Mouse (Mus musculus) adrenal gland, postnatal 36 days (tissue): Measurements from ENCODE around the gene Wdr31. TPM values are rescaled to one million over a fixed set of nuclear protein-coding genes. Genes with fewer than 3 reads are reported as not detected.

Source experiments
- DNase-seq, 2 experiments: peaks; one replicate each; pipeline ENCODE4 v3.0.0; 2021; ENCODE audit warnings: mixed read lengths in 1 of 2
- total RNA-seq, 2 experiments: library from RNA; stranded (reverse); gene quantifications; 2 replicates each; pipeline ENCODE4 v1.2.3; 2021

Gene Wdr31
- total RNA-seq, 2 experiments from 2014 or later = 1.3 TPM

DNA sequence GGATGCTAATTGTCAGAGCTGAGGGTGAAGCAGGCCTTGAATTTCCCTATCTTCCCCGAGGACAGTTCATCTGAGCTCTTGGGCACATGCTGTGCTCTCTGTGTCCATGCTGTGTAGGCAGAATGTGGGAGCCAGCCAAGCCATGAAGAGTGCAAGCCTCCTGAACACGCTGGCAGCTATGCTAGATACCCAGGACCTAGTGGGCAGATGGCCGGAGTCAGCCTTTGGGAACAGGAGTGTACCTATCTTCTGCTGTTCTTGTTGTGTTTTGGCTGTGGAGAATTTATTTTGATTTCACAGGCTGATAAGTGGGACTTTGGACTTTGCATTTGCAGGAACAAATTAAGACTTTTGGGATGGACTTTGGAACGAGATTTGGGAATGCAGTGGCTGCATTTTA lies 30.2 kb downstream of the Wdr31 start:
- DNase-seq = peak in 1 of 2 experiments; percentile 19

DNA sequence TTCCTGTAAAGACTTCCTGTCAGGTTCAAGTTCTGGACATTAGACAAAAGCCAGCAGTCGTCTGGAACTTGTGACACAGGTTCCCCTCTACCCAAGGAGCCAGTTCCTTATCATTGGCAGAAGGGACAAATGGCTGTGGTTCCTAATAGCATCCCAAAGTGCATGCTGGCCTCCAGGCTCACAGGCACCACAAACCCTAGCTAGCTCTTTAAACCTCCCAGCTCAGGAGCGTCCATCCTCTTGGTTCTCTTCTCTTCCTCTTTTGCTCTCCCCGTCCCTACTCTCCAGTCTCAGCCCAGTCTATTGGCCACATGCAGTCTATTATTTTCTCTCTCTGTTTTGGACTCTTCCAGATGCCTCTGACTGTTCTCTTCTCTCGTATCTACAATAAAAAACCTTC lies 30.9 kb downstream of the Wdr31 start:
- no peak for DNase-seq

DNA sequence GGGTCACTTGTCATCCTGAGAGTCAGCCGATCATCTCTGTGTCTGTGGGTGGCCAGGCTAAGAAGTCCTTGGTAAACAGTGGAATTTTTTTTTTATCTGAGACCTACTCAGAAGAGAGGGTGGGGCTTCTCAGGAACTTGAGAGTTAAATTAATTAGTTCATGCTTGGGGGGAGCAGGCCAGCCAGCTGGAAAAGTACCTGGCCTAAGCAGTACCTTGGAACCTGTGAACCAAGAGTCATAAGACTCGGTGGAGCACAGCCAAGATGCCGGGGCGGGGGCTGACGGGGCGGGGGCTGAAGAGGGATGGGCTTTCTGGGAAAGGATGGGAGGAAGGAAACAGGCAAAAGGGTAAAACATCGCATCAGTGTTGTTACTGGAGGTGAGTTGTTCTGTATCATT lies 32.8 kb downstream of the Wdr31 start:
- DNase-seq = no peak

DNA sequence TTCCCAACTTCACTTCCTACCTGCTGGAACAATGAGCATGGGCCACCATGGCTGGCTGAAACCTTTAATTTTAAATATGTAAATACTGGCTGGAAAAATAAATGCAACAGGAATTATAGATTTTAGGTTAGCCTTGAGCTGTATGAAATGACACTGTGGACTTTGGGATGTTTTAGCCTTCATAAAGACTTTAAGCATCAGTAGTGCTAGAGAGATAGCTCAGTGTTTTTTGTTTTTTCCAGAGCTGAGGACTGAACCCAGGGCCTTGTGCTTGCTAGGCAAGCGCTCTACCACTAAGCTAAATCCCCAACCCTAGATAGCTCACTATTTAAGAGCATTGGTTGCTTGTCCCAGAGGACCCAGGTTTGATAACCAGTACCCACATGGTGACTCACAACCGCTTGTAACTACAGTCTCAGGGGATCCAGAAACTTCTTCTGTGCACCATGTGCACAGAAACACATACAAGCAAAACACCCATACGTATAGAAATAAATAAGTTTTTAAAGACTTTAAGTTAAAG lies 33.4 kb downstream of the Wdr31 start:
- DNase-seq = no peak

DNA sequence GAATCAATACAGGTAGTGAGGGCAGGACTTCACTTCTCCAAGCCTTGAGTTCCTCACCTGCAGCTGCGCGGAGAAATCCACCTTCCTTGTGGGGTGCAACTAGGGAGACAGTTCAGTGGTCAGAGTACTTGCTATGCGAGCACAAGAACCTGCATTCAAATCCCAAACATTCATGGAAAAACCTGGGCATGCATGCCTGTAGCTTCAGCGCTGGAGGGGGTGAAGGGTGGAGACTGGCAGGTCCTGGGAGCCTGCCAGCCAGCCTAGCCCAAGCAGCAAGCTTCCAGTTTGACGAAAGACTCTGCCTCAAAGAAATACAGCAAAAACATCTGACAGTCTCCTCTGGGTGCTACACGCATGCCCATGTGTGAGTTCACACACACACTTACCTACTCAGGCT lies 35.6 kb downstream of the Wdr31 start, which contains the start of gene Rnf183:
Gene Rnf183, minus strand, starts transcription at position 172 of the 400 bp plus-strand sequence.
- DNase-seq = no peak

DNA sequence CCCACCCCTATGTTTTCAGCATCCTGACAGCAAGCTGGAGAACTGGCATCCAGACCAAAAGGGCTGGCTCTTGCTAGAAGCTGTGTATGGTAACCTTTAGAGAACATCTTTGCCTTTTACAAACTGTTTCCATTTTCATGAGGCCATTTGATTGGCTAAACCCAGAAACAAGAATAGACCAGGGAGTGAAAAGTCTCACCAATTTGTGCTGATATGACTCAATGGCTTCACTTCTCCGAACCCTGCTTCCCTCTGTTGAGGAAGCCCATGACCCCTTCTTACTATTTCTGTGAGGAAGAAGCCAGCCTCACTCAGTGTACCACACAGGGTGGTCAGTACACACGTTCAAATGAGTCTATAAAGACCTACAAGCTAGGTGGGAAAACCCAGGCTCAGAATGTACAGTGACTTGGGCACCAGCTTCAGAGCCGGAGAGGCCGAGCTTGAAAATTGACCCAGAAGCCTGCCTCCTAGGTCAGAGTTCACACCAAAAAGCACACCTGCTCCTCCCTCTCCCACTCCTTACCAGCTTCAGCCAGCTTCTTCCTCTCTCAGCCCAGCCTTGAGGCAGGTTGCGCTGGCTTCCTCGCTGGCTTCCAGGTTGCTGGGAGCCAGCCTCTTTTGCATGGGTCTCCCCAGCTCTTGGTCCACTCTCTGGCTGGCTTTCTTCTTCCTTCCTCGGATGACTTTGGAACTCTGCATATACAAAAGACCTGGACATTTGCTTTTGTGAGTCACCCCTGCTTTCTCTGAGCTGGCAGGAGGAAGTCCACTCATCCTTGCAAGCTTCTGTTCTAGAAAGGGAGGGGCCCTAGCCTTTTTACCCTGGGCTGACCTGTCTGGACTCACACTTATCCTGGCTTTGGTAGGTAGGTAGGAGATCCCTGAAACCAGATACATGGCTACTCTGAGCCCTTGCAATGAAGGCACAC lies 36.5 kb downstream of the Wdr31 start:
- peak in 1 of 2 experiments; percentile 31 for DNase-seq

DNA sequence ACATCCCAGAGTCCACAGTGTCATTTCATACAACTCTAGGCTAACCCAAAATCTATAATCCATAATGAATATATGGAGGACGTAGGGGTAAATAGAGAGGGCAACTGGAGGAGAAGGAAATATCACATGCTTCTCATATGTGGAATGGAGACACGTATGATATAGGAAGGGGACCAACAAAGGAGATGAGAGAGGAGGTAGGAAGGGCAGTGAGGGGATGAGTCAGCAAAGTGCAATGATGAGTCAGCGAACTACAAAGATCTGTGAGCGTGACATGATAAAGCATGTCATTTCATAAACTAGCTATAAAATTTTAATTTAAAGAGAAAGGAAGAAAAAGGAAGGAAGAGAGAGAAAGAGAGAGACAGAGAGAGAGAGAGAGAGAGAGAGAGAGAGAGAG lies 39.2 kb downstream of the Wdr31 start:
- peak in 1 of 2 experiments; percentile 51 for DNase-seq

DNA sequence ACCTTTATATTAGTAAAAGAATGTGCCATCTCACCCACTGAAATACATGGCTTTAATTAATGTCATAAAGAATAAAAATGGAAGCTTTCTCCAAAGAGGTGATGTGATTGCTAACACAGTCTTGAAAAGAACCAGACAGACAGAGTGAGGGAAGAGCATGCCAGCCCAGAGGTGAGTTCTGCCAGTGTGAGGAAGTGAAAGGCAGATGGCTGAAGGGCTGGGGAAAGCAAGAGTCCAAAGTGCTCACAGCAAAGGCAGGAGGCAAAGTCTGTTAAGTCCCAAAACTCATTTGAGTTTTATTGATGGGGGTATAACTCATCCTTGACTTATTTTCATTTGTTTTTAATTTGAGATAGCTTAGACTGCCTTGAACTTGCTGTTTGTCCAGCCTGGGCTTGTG lies 40.0 kb downstream of the Wdr31 start:
- no peak for DNase-seq

DNA sequence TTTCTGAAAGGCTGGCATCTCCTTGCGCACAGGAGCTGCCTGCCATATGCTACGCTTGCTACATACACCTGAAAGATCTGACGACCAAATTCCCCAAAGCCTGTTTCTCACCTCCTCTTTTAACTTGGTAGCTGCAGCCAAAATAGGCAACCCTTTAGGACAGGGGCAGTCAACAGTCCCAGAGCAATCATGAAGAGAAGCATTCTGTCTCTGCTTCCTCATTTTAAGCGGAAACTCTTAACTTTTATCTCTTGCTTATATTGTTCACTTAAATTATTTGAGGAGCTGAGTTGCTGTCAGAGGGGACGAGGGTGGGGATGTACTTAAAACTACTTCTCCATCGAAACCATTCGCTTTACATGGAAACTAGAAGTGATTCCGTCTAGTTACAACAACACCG lies 41.1 kb downstream of the Wdr31 start:
- no peak for DNase-seq

DNA sequence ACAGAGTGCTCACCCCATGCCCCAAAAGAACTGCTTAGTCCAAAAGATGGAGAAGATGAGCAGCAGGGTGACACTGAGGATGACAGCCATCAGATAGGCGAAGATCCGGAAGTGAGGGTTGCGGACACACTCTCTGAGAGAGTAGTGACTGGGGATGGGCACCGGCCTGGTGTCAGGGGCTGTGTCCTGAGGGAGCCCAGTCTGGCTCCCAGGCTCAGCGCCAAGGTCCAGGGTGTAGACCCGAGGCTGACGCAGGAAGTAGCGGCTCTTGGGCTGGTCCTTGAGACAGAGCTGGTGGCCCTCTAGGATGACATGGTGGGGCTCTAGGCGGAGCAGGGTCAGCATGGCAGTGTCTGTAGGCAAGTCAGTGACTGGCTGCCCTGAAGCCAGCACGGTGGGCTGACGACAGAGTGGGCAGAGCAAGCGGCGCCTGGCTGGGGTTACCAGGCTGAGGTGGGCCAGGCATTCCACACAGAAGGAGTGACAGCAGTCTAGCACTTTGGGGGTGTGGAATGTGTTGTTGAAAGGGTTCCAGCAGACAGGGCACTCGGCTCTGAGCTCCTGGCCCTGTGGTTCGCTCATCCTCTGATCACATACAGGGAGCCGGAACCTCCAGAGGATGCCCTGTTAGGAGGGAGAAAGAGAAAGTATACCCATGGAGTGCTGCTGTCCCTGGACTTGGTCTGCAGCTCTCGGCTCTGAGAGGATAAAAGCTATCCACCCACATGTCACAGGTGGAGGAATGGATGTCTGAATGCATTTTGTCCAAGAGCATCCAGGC lies 42.5 kb downstream of the Wdr31 start:
- DNase-seq = no peak

DNA sequence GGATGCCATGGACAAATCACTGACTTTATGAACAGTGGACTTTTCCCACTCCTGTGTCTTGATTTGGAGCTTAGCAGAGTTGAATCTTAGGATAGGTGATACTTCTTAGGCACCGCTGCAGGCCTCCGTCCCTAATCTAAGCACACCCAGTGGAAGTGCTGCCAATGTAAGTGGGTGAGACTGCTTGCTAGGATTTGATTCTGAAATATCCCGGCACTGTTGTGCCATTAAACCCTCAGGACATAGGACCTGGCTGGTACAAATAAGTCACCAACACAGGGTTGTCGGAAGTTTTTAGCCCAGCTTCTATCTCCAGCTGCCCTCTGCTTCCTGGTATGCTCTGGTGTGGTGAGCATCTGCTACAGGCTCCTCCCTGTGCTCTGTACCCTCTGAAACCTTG lies 44.8 kb downstream of the Wdr31 start:
- DNase-seq = no peak

DNA sequence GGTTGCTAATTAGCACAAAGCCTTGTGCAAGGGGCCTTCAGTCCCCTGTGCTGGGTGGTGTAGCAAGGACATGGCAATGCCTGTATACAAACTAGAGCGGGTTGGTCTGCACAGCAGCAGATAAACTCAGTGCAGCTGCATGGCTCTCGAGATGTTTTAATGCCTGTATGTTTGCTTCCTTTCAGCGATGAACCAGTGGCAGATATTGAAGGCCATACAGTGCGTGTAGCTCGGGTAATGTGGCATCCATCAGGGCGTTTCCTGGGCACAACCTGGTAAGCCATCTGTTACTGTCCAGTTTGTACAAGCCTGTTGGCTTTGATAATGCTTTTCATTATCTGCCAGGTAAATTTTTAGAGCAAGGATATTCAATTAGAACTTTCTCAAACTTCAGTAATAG lies 51.6 kb downstream of the Wdr31 start:
- no peak for DNase-seq

DNA sequence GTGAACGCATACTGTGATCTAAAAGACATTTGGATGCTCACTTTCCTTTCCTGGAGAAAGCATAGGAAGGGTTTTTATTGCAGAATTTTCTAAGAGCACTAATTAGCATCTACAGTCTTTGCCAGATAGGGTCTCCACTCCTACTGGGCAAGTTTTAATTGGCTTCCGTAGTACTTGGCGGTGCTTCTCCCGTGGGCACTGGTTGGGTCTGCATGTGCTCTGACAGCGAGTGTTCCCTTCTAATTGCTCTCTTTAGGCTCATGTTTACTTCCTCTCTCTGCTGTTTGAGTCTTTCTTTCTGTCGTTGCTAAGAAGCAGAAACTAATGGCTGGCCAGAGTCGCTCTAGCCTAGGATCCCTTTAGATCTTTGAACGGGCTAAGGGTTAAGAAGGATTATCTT lies 52.2 kb downstream of the Wdr31 start:
- no peak for DNase-seq

DNA sequence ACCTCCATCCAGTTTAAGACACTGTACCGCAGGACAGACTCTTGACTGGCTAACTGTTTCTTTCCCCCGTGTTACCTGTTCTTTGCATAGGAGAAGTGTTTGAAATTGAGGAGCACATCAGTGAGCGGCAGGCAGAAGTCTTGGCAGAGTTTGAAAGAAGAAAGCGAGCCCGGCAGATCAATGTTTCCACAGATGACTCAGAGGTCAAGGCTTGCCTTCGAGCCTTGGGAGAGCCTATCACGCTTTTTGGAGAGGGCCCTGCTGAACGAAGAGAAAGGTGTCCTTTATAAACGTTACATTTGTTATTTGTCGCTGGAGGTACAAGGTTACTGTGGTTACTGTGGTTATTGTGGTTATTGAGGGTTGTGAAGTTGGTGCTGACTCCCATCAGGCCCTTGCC lies 59.1 kb downstream of the Wdr31 start:
- peak; percentile 75 to 81 for DNase-seq

DNA sequence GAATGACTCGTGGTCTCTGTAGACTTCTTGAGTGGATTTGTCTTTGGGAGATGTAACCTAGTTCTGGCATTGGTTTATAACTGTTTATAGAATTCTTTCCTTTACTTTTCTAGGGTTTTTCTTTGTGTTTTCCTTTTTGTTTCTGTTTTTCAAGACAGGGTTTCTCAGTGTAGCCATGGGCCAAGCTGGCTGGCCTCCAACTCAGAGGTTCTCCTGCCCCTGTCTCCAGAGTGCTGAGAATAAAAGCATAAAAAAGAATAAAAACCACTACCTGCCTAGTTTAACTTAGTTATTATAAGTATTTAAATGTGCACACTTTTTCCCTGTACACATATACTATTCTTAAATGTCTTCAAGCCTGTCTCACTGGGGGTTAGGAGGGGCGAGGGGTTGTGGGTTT lies 60.4 kb downstream of the Wdr31 start:
- no peak for DNase-seq

DNA sequence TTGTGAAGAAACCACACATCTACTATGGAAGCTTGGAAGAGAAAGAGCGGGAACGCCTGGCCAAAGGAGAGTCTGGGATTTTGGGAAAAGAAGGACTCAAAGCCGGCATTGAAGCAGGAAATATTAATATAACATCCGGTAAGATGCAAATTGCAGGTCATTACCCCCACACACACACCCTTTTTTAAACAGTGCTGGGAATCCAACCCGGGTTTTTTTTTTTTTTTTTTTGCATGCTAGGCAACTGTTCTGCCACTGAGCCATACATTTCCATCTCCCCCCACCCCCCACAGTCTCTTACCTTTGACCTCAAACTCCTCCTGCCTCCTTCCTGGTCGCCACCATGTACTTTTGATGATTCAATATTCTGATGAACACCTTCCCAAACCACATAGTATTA lies 61.1 kb downstream of the Wdr31 start:
- no peak for DNase-seq

DNA sequence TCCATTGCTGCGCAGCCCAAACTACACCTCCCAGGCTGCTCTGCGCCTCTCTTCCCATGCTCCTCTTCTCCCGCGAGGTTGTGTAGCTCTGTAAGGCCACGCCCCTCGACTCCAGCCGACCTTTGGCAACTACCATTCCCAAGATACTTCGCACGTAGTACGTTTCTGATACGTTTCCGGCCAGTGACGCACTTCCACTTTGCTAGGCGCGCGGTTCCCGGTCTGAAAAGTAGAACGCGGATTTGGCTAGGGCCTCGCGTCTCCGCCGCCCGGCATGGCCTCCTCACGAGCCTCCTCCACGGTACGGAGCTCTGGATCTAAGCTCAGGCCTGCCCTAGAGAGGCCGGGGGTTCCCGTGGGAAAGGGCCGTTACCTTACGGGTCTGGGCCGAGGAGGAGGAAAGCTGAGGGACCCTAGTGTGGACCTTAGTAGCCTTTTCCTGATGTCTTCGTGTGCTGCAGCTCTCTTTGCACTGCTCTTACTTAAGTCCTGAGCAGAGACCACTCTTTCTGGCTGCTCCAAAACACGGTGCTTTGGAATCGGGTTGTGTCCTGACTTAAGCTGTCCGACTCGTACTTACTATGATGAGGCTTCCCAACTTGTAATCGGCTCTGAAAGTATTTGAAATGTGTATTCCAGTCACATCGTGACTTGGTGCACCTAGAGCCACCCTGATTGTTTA lies 62.0 kb downstream of the Wdr31 start, which contains the start of the genes Cdc26 and Prpf4:
Gene Cdc26, minus strand, starts transcription at position 42 of the 682 bp plus-strand sequence.
Gene Prpf4, plus strand, starts transcription at position 197 of the 682 bp plus-strand sequence.
- DNase-seq = peak; percentile 96 to 97

DNA sequence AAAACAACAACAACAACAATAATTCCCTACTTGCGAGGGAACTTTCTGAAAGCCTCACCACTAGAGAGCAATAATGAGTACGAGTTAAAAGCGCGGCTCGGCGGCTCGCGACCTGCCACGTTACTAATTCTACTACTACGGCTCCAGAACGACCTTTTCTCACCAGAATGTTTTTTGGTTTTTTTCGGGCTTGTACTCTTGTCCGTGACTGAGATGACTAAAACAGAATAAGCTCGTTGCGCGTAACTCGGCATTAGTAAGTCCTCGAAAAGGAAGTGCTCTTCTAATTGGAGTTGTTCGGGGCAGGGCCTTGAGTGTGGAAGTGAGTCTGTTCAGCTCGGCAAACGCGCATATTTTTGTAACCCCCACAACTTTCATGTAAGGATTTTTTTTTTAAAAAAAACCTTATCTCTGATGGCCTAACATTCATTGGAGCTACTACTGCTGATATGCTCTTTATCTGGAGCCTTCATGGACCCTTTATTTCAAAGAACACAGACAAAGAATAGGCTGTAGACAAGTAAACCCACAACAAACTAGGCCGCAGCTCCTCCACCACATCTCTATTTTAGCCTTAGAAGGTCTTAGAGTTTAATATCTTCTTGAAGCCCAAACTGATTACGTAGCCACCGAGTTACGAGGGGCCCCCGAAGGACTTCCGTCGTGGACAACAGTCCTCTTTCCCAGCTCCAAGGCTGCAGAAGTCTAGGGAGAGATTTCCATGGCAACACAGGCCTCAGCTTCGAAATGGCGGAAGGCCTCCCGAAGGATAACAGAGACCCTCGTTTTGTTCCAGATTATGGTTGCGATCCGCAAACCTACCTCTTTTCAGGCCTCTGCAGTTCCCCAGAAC lies 62.7 kb downstream of the Wdr31 start:
- DNase-seq = peak; percentile 54 to 70

DNA sequence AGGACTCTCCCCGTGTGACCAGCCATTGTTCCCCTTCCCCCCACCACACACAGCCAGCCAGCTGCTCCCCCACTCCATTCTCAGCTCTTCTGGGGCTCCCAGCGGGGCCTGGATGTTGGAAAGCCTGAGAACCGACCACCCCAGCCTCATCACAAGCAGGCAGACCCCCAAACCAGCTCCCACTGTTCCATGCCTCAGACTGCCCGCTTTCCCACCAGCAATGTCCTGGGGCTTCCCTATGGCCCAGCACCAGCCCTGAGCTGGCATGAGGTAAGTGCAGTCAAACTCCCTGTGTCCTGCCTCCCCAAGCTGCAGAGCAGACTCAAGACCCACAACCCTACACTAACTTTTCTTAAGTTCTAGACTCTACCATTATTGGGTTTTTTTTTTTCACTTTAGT lies 64.6 kb downstream of the Wdr31 start:
- no peak for DNase-seq

DNA sequence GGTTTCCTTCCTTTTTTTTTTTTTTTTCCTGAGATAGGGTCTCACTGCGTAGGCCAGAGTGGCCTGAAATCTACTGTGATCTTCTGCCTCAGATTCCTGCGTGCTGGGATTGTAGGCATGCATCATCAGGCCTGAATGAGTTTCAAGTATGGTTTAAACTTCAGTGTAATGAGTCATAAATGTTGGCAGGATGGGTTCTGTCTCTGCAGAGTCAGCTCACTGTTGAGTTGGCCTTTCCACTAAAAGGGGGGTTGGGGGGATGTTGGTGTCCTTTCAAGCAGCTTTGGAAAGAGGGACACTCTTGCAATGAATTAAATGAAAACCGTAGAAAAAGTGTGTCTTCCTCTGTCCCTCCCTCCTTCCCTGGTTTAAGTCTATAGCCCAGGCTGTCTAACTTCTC lies 71.7 kb downstream of the Wdr31 start:
- DNase-seq = peak; percentile 44 to 63
